Mouse (Mus musculus) left cerebral cortex, adult 18-20 months (tissue): ENCODE data around the gene Stk10. TPM values are rescaled to one million over a fixed set of nuclear protein-coding genes. Genes with fewer than 3 reads are reported as not detected.

Experiments used
- DNase-seq, 2 experiments: peaks; one replicate each; pipeline ENCODE4 v3.0.0; 2021 to 2022; ENCODE audit warnings: low spot score in 2 of 2, mixed read lengths in 1 of 2
- total RNA-seq, 2 experiments: library from RNA; stranded (reverse); gene quantifications; 2 replicates each; pipeline ENCODE4 v1.2.3; 2021

Gene Stk10
- total RNA-seq, 2 experiments from 2014 or later: 8.4 to 9.5 TPM

GRCm38 (mm10) chr11:32549236-32549635 is 16.1 kb downstream of the Stk10 start:
- DNase-seq: no peak

GRCm38 (mm10) chr11:32550102-32550501 is 17.0 kb downstream of the Stk10 start:
- no peak for DNase-seq

- DNase-seq: no peak
Measured at GRCm38 (mm10) chr11:32551056-32551455, 18.0 kb downstream of the Stk10 start.

- DNase-seq: no peak
Measured at GRCm38 (mm10) chr11:32551579-32552297, 18.6 kb downstream of the Stk10 start.

GRCm38 (mm10) chr11:32552401-32553090 is 19.4 kb downstream of the Stk10 start:
- DNase-seq: no peak

- DNase-seq: no peak
Measured at GRCm38 (mm10) chr11:32553311-32554140, 20.4 kb downstream of the Stk10 start.

GRCm38 (mm10) chr11:32554141-32555091 is 21.3 kb downstream of the Stk10 start:
- no peak for DNase-seq

- no peak for DNase-seq
Measured at GRCm38 (mm10) chr11:32555103-32555689, 22.1 kb downstream of the Stk10 start.

- no peak for DNase-seq
Measured at GRCm38 (mm10) chr11:32556333-32556990, 23.4 kb downstream of the Stk10 start.

GRCm38 (mm10) chr11:32558026-32558425 is 24.9 kb downstream of the Stk10 start:
- DNase-seq: no peak

- DNase-seq: no peak
Measured at GRCm38 (mm10) chr11:32558677-32559076, 25.6 kb downstream of the Stk10 start.

- no peak for DNase-seq
Measured at GRCm38 (mm10) chr11:32560015-32560770, 27.1 kb downstream of the Stk10 start.

GRCm38 (mm10) chr11:32561465-32562355 is 28.6 kb downstream of the Stk10 start:
- no peak for DNase-seq

- no peak for DNase-seq
Measured at GRCm38 (mm10) chr11:32562706-32563105, 29.6 kb downstream of the Stk10 start.

GRCm38 (mm10) chr11:32563660-32564059 is 30.6 kb downstream of the Stk10 start:
- no peak for DNase-seq

- no peak for DNase-seq
Measured at GRCm38 (mm10) chr11:32564629-32565028, 31.5 kb downstream of the Stk10 start.

- DNase-seq: no peak
Measured at GRCm38 (mm10) chr11:32565088-32565487, 32.0 kb downstream of the Stk10 start.

GRCm38 (mm10) chr11:32566184-32566583 is 33.1 kb downstream of the Stk10 start:
- DNase-seq: no peak
